Mouse (Mus musculus): ENCODE measurements around the gene Klri2.
A peak's percentile ranks its signal among the peaks of the same experiment; 100 is the strongest.
"Not testable (repeated sequence)": the region's sequence is repeated elsewhere in the genome, so short reads cannot be mapped to it uniquely, and the experiment has no call there.

Gene Klri2

GRCm38 (mm10) chr6:129740069-129740721 lies at the start of gene Klri2:
Gene Klri2, minus strand, starts transcription at chr6:129740484.
- DNase-seq (ENCODE audit: low read depth, low spot score) = no peak
- Histone ChIP-seq H3K36me3 (ENCODE audit: control insufficient read depth, insufficient read depth, low read length, poor library complexity, severe bottlenecking) (no peaks in the 10 kb centered on the region), H3K27me3 (ENCODE audit: control insufficient read depth, insufficient read depth, low read length, poor library complexity, severe bottlenecking) (no peaks in the 10 kb centered on the region)

- H3K27me3 ChIP-seq (ENCODE audit: control insufficient read depth, insufficient read depth, low read length, poor library complexity, severe bottlenecking); H3K36me3 ChIP-seq (ENCODE audit: control insufficient read depth, insufficient read depth, low read length, poor library complexity, severe bottlenecking); DNase-seq (ENCODE audit: low read depth, low spot score): not testable (repeated sequence)
These were observed 43.9 kb upstream of the Klri2 start, which contains the start of gene Gm156 for GRCm38 (mm10) chr6:129784170-129784569. Gene Gm156, minus strand, starts transcription at chr6:129784270.

- peak; percentile 2 for DNase-seq (ENCODE audit: low read depth, low spot score)
- no peaks in the 10 kb centered on the region for H3K36me3 ChIP-seq (ENCODE audit: control insufficient read depth, insufficient read depth, low read length, poor library complexity, severe bottlenecking)
- H3K27me3 ChIP-seq (ENCODE audit: control insufficient read depth, insufficient read depth, low read length, poor library complexity, severe bottlenecking) = no peaks in the 10 kb centered on the region
These were observed 7.4 kb upstream of the Klri2 start for GRCm38 (mm10) chr6:129747654-129748032.

- H3K36me3 ChIP-seq (ENCODE audit: control insufficient read depth, insufficient read depth, low read length, poor library complexity, severe bottlenecking) = no peaks in the 10 kb centered on the region
- peak; percentile 51 for DNase-seq (ENCODE audit: low read depth, low spot score)
- H3K27me3 ChIP-seq (ENCODE audit: control insufficient read depth, insufficient read depth, low read length, poor library complexity, severe bottlenecking) = no peaks in the 10 kb centered on the region
These were observed 6.9 kb upstream of the Klri2 start for GRCm38 (mm10) chr6:129747016-129747653.

GRCm38 (mm10) chr6:129746151-129746550 lies 5.9 kb upstream of the Klri2 start:
- no peak for DNase-seq (ENCODE audit: low read depth, low spot score)
- Histone ChIP-seq H3K36me3 (ENCODE audit: control insufficient read depth, insufficient read depth, low read length, poor library complexity, severe bottlenecking) (no peaks in the 10 kb centered on the region), H3K27me3 (ENCODE audit: control insufficient read depth, insufficient read depth, low read length, poor library complexity, severe bottlenecking) (no peaks in the 10 kb centered on the region)

GRCm38 (mm10) chr6:129736414-129736813 lies 3.9 kb downstream of the Klri2 start:
- no peak for DNase-seq (ENCODE audit: low read depth, low spot score)
- Histone ChIP-seq H3K36me3 (ENCODE audit: control insufficient read depth, insufficient read depth, low read length, poor library complexity, severe bottlenecking) (no peaks in the 10 kb centered on the region), H3K27me3 (ENCODE audit: control insufficient read depth, insufficient read depth, low read length, poor library complexity, severe bottlenecking) (no peaks in the 10 kb centered on the region)

- Histone ChIP-seq H3K36me3 (ENCODE audit: control insufficient read depth, insufficient read depth, low read length, poor library complexity, severe bottlenecking) (no peaks in the 10 kb centered on the region), H3K27me3 (ENCODE audit: control insufficient read depth, insufficient read depth, low read length, poor library complexity, severe bottlenecking) (no peaks in the 10 kb centered on the region)
- DNase-seq (ENCODE audit: low read depth, low spot score) = no peak
These were observed 13.0 kb downstream of the Klri2 start for GRCm38 (mm10) chr6:129727237-129727636.

- H3K27me3 ChIP-seq (ENCODE audit: control insufficient read depth, insufficient read depth, low read length, poor library complexity, severe bottlenecking) = no peaks in the 10 kb centered on the region
- DNase-seq (ENCODE audit: low read depth, low spot score) = no peak
- H3K36me3 ChIP-seq (ENCODE audit: control insufficient read depth, insufficient read depth, low read length, poor library complexity, severe bottlenecking) = no peaks in the 10 kb centered on the region
These were observed 18.9 kb downstream of the Klri2 start for GRCm38 (mm10) chr6:129721390-129721789.

- DNase-seq (ENCODE audit: low read depth, low spot score) = no peak
- Histone ChIP-seq H3K36me3 (ENCODE audit: control insufficient read depth, insufficient read depth, low read length, poor library complexity, severe bottlenecking) (no peaks in the 10 kb centered on the region), H3K27me3 (ENCODE audit: control insufficient read depth, insufficient read depth, low read length, poor library complexity, severe bottlenecking) (no peaks in the 10 kb centered on the region)
These were observed 19.8 kb downstream of the Klri2 start for GRCm38 (mm10) chr6:129720487-129720886.

GRCm38 (mm10) chr6:129717032-129717431 lies 23.3 kb downstream of the Klri2 start, which contains the start of gene Klri1:
Gene Klri1, minus strand, starts transcription at chr6:129717132.
- DNase-seq (ENCODE audit: low read depth, low spot score) = no peak
- H3K36me3 ChIP-seq (ENCODE audit: control insufficient read depth, insufficient read depth, low read length, poor library complexity, severe bottlenecking) = no peaks in the 10 kb centered on the region
- no peaks in the 10 kb centered on the region for H3K27me3 ChIP-seq (ENCODE audit: control insufficient read depth, insufficient read depth, low read length, poor library complexity, severe bottlenecking)

GRCm38 (mm10) chr6:129713566-129713965 lies 26.7 kb downstream of the Klri2 start:
- DNase-seq (ENCODE audit: low read depth, low spot score) = no peak
- no peaks in the 10 kb centered on the region for H3K27me3 ChIP-seq (ENCODE audit: control insufficient read depth, insufficient read depth, low read length, poor library complexity, severe bottlenecking)
- H3K36me3 ChIP-seq (ENCODE audit: control insufficient read depth, insufficient read depth, low read length, poor library complexity, severe bottlenecking) = no peaks in the 10 kb centered on the region

GRCm38 (mm10) chr6:129691436-129691835 lies 48.8 kb downstream of the Klri2 start:
- DNase-seq (ENCODE audit: low read depth, low spot score); H3K36me3 ChIP-seq (ENCODE audit: control insufficient read depth, insufficient read depth, low read length, poor library complexity, severe bottlenecking); H3K27me3 ChIP-seq (ENCODE audit: control insufficient read depth, insufficient read depth, low read length, poor library complexity, severe bottlenecking): not testable (repeated sequence)

- no peaks in the 10 kb centered on the region for H3K36me3 ChIP-seq (ENCODE audit: control insufficient read depth, insufficient read depth, low read length, poor library complexity, severe bottlenecking)
- DNase-seq (ENCODE audit: low read depth, low spot score) = no peak
- H3K27me3 ChIP-seq (ENCODE audit: control insufficient read depth, insufficient read depth, low read length, poor library complexity, severe bottlenecking) = no peaks in the 10 kb centered on the region
These were observed 59.9 kb downstream of the Klri2 start for GRCm38 (mm10) chr6:129680379-129680778.
